Mouse (Mus musculus) stomach, embryonic 14.5 days (tissue): ENCODE data around the gene Coch. TPM values are rescaled to one million over a fixed set of nuclear protein-coding genes. Genes with fewer than 3 reads are reported as not detected.

ENCODE experiments used
- polyA plus RNA-seq: library from polyadenylated mRNA; unstranded; fragments of >200 nt; fragmentation: Nextera tagmentation; extraction: Ambion mirVana; gene quantifications from 2 replicates; pipeline ENCODE4 v1.2.1, GENCODE M21; 2014

Gene Coch
- polyA plus RNA-seq, 1 experiment from 2014 or later: 1.6 TPM

Other genes starting within 250 kb of the Coch start
- gene G2e3, start 245.3 kb upstream of the Coch start, polyA plus RNA-seq: 38.0 and 39.9 TPM in 2 replicates
- 76.9 and 87.6 TPM in 2 replicates for gene Scfd1, start 215.8 kb upstream of the Coch start, polyA plus RNA-seq
- gene Ap4s1, start 97.7 kb downstream of the Coch start, polyA plus RNA-seq: 29.6 and 34.1 TPM in 2 replicates
- gene Strn3, start 98.6 kb downstream of the Coch start, polyA plus RNA-seq: 62.2 and 63.6 TPM in 2 replicates
- 52.3 and 55.1 TPM in 2 replicates for gene Hectd1, start 236.2 kb downstream of the Coch start, polyA plus RNA-seq